Mouse (Mus musculus) adrenal gland, postnatal 36 days (tissue): Measurements from ENCODE around the gene Olfr1104. TPM values are rescaled to one million over a fixed set of nuclear protein-coding genes. Genes with fewer than 3 reads are reported as not detected.

ENCODE experiments used
- DNase-seq, 2 experiments: peaks; one replicate each; pipeline ENCODE4 v3.0.0; 2021; ENCODE audit warnings: mixed read lengths in 1 of 2
- long read RNA-seq, 2 experiments: library from polyadenylated mRNA; stranded (forward); transcript quantifications; one replicate each; pipeline ENCODE4 v2.0.0; 2021; ENCODE audit warnings: borderline sequencing depth in 2 of 2
- total RNA-seq, 2 experiments: library from RNA; stranded (reverse); gene quantifications; 2 replicates each; pipeline ENCODE4 v1.2.3; 2021

Gene Olfr1104
- total RNA-seq = not detected
- long read RNA-seq, experiment 1 = 0 reads
- long read RNA-seq, experiment 2 = 0 reads

- DNase-seq = no peak
These were observed at the start of gene Olfr1104 for GRCm38 (mm10) chr2:87026980-87027379. Gene Olfr1104, minus strand, starts transcription at chr2:87027080.

GRCm38 (mm10) chr2:87075717-87076116 lies 48.8 kb upstream of the Olfr1104 start, which contains the start of gene Olfr1107:
Gene Olfr1107, minus strand, starts transcription at chr2:87075817.
- no peak for DNase-seq

- no peak for DNase-seq
These were observed 25.3 kb upstream of the Olfr1104 start, which contains the start of gene Olfr1106 for GRCm38 (mm10) chr2:87052173-87052572. Gene Olfr1106, minus strand, starts transcription at chr2:87052273.

GRCm38 (mm10) chr2:87036431-87036830 lies 9.6 kb upstream of the Olfr1104 start, which contains the start of gene Olfr1105:
Gene Olfr1105, minus strand, starts transcription at chr2:87036531.
- DNase-seq = no peak

- DNase-seq = no peak
These were observed 28.8 kb downstream of the Olfr1104 start, which contains the start of gene Olfr1102 for GRCm38 (mm10) chr2:86998098-86998497. Gene Olfr1102, plus strand, starts transcription at chr2:86998398.

GRCm38 (mm10) chr2:86991121-86991520 lies 35.8 kb downstream of the Olfr1104 start, which contains the start of gene Olfr1101:
Gene Olfr1101, minus strand, starts transcription at chr2:86991221.
- no peak for DNase-seq

GRCm38 (mm10) chr2:86979854-86980253 lies 47.0 kb downstream of the Olfr1104 start, which contains the start of gene Olfr1100:
Gene Olfr1100, minus strand, starts transcription at chr2:86979954.
- no peak for DNase-seq

Other genes with a start within 250 kb of the Olfr1104 start
- gene Olfr1093, start 244.6 kb downstream of the Olfr1104 start, total RNA-seq = not detected
- gene Olfr141, start 217.1 kb downstream of the Olfr1104 start, total RNA-seq = not detected
- not detected for gene Olfr1094, start 202.4 kb downstream of the Olfr1104 start, total RNA-seq
- not detected for gene Olfr1095, start 175.4 kb downstream of the Olfr1104 start, total RNA-seq
- not detected for gene Gm13723, start 152.3 kb downstream of the Olfr1104 start, total RNA-seq
- not detected for gene Olfr1097, start 134.9 kb downstream of the Olfr1104 start, total RNA-seq
- gene Olfr1098, start 102.5 kb downstream of the Olfr1104 start, total RNA-seq = not detected
- not detected for gene Olfr1099, start 66.4 kb downstream of the Olfr1104 start, total RNA-seq
- not detected for gene Olfr1100, start 47.1 kb downstream of the Olfr1104 start, total RNA-seq
- gene Olfr1101, start 35.9 kb downstream of the Olfr1104 start, total RNA-seq = not detected
- not detected for gene Olfr1102, start 28.7 kb downstream of the Olfr1104 start, total RNA-seq
- not detected for gene Olfr1105, start 9.5 kb upstream of the Olfr1104 start, total RNA-seq
- gene Olfr1106, start 25.2 kb upstream of the Olfr1104 start, total RNA-seq = not detected
- gene Olfr1107, start 48.7 kb upstream of the Olfr1104 start, total RNA-seq = not detected
- not detected for gene Olfr1109, start 68.9 kb upstream of the Olfr1104 start, total RNA-seq
- gene Olfr259, start 87.5 kb upstream of the Olfr1104 start, total RNA-seq = not detected
- gene Olfr1110, start 113.2 kb upstream of the Olfr1104 start, total RNA-seq = not detected
- not detected for gene Olfr1111, start 125.5 kb upstream of the Olfr1104 start, total RNA-seq
- not detected for gene Olfr1112, start 160.7 kb upstream of the Olfr1104 start, total RNA-seq
- not detected for gene Olfr1113, start 181.9 kb upstream of the Olfr1104 start, total RNA-seq
- gene Olfr1115, start 220.9 kb upstream of the Olfr1104 start, total RNA-seq = not detected
- not detected for gene Olfr1116, start 240.5 kb upstream of the Olfr1104 start, total RNA-seq